Mouse (Mus musculus): Measurements from ENCODE around the gene Tle4. TPM values are rescaled to one million over a fixed set of nuclear protein-coding genes. Genes with fewer than 3 reads are reported as not detected.

Tle4 gene
- polyA plus RNA-seq, 1 experiment, result 10.1 TPM

GRCm38 (mm10) chr19:14591809-14592535 is 5.9 kb downstream of the Tle4 start:
- DNase-seq (ENCODE audit: low spot score), result no peak

- DNase-seq (ENCODE audit: low spot score), result no peak
Observed at GRCm38 (mm10) chr19:14590154-14590553, 7.7 kb downstream of the Tle4 start.

- no peak for DNase-seq (ENCODE audit: low spot score)
Observed at GRCm38 (mm10) chr19:14588221-14589123, 9.4 kb downstream of the Tle4 start.

GRCm38 (mm10) chr19:14586171-14586570 is 11.7 kb downstream of the Tle4 start:
- no peak for DNase-seq (ENCODE audit: low spot score)

- no peak for DNase-seq (ENCODE audit: low spot score)
Observed at GRCm38 (mm10) chr19:14585731-14586130, 12.1 kb downstream of the Tle4 start.

GRCm38 (mm10) chr19:14585235-14585634 is 12.6 kb downstream of the Tle4 start:
- no peak for DNase-seq (ENCODE audit: low spot score)

- no peak for DNase-seq (ENCODE audit: low spot score)
Observed at GRCm38 (mm10) chr19:14578698-14579097, 19.2 kb downstream of the Tle4 start.

- no peak for DNase-seq (ENCODE audit: low spot score)
Observed at GRCm38 (mm10) chr19:14578016-14578415, 19.8 kb downstream of the Tle4 start.

- DNase-seq (ENCODE audit: low spot score), result no peak
Observed at GRCm38 (mm10) chr19:14576311-14576710, 21.5 kb downstream of the Tle4 start.

GRCm38 (mm10) chr19:14568879-14569278 is 29.0 kb downstream of the Tle4 start:
- no peak for DNase-seq (ENCODE audit: low spot score)

GRCm38 (mm10) chr19:14567081-14567480 is 30.8 kb downstream of the Tle4 start:
- no peak for DNase-seq (ENCODE audit: low spot score)

GRCm38 (mm10) chr19:14566564-14567021 is 31.3 kb downstream of the Tle4 start:
- no peak for DNase-seq (ENCODE audit: low spot score)

- DNase-seq (ENCODE audit: low spot score), result no peak
Observed at GRCm38 (mm10) chr19:14565424-14566069, 32.3 kb downstream of the Tle4 start.

GRCm38 (mm10) chr19:14563273-14563959 is 34.4 kb downstream of the Tle4 start:
- no peak for DNase-seq (ENCODE audit: low spot score)

GRCm38 (mm10) chr19:14547871-14548270 is 50.0 kb downstream of the Tle4 start:
- DNase-seq (ENCODE audit: low spot score), result no peak

- DNase-seq (ENCODE audit: low spot score), result no peak
Observed at GRCm38 (mm10) chr19:14547133-14547842, 50.6 kb downstream of the Tle4 start.

GRCm38 (mm10) chr19:14545485-14545884 is 52.4 kb downstream of the Tle4 start:
- DNase-seq (ENCODE audit: low spot score), result no peak

- no peak for DNase-seq (ENCODE audit: low spot score)
Observed at GRCm38 (mm10) chr19:14543305-14543704, 54.5 kb downstream of the Tle4 start.

GRCm38 (mm10) chr19:14540678-14541077 is 57.2 kb downstream of the Tle4 start:
- no peak for DNase-seq (ENCODE audit: low spot score)

GRCm38 (mm10) chr19:14536676-14537075 is 61.2 kb downstream of the Tle4 start:
- DNase-seq (ENCODE audit: low spot score), result no peak

- no peak for DNase-seq (ENCODE audit: low spot score)
Observed at GRCm38 (mm10) chr19:14534447-14534846, 63.4 kb downstream of the Tle4 start.
